Mouse (Mus musculus) gonadal fat pad, adult 2 months (tissue): Measurements from ENCODE around the gene Bsg. TPM values are rescaled to one million over a fixed set of nuclear protein-coding genes. Genes with fewer than 3 reads are reported as not detected.
"Not testable (repeated sequence)": the region's sequence is repeated elsewhere in the genome, so short reads cannot be mapped to it uniquely, and the experiment has no call there.

ENCODE experiments used
- DNase-seq: peaks from one replicate; pipeline ENCODE4 v3.0.0-alpha.2; 2012; ENCODE audit warnings: low read depth
- polyA plus RNA-seq: library from polyadenylated mRNA; depleted of rRNA; stranded (reverse); fragments of >200 nt; gene quantifications from 2 replicates; pipeline ENCODE4 v1.2.3, GENCODE M21; 2012

Bsg gene
- polyA plus RNA-seq, 1 experiment, result 595 TPM

DNA sequence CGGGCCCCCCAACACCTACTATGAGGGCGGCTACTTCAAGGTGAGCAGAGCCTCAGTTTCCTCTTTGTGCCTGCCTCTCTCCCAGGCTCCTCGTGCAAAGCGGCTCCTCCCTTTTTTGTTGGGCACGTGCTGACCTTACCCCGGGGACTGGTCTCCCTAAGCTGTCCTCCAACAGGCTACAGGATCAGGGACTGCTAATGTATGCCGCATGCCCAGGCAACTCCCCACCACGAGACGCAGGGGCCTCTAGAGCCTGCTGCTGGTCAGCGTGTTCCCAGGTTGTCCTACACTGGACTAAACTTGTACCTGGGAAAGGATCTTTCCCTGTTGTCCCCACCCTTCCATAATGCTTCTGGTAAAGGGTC, 21.8 kb upstream of the Bsg start:
- no peak for DNase-seq

DNA sequence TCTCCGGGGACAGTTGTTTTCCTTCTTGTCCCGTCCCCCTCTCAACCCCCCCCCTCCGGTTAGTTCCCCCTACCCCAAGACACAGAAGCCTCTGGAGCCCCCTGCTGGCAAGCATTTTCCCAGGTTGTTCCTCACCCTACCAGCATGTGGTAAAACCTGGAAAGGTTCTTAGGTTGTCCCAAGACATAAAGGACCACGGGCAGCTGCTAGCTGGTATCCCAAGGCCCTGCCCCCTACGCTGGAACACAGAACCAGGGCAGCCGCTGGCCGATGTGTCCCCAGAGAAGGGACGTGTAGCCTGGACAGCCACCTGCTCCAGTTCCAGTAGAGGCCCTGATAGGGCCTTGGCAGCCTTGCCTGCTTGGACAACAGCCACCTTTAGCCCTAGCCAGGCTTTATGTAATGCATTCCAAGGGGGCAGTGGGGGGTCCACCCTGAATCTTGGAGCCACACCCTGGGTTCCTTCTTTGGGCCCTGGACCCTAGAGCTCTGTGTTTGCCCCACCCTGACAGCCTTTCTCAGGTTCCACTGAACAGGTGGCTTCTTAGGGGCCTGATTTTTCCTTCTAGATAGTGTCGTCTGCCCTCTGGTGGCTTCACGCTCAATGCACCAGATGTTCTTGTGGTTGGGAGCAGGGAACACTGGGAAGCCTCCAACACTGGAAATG, 21.2 kb upstream of the Bsg start:
- no peak for DNase-seq

GRCm38 (mm10) chr10:79683726-79684640, 20.3 kb upstream of the Bsg start:
- DNase-seq, result no peak

- no peak for DNase-seq
Observed at GRCm38 (mm10) chr10:79684770-79685600, 19.3 kb upstream of the Bsg start.

DNA sequence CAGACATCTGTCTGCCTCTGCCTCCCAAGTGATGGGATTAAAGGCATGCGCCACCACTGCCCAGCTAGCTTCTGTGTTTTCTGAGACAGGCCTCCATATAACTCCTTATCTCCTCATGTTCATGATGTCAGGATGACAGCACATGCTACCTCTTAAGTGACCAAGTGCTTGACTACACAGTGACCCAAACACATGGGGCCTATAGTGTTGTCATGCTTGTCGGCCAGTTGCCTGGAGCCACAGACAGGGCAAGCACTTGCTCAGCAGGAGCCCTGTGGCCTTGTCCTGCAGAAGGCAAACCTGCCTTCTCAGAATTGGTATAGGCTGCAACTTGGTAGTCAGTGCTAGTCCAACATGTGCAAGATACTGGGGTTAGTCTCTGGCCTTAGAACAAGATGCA, 18.1 kb upstream of the Bsg start:
- no peak for DNase-seq

GRCm38 (mm10) chr10:79686691-79687090, 17.6 kb upstream of the Bsg start:
- DNase-seq, result no peak

GRCm38 (mm10) chr10:79687513-79687912, 16.8 kb upstream of the Bsg start:
- DNase-seq, result no peak

- DNase-seq, result no peak
Observed at GRCm38 (mm10) chr10:79688720-79689119, 15.6 kb upstream of the Bsg start, which contains the start of gene Gzmm. Gzmm (plus strand) TSS chr10:79689020.

GRCm38 (mm10) chr10:79689178-79689577, 15.1 kb upstream of the Bsg start:
- DNase-seq, result no peak

GRCm38 (mm10) chr10:79691986-79692548, 12.2 kb upstream of the Bsg start:
- no peak for DNase-seq

DNA sequence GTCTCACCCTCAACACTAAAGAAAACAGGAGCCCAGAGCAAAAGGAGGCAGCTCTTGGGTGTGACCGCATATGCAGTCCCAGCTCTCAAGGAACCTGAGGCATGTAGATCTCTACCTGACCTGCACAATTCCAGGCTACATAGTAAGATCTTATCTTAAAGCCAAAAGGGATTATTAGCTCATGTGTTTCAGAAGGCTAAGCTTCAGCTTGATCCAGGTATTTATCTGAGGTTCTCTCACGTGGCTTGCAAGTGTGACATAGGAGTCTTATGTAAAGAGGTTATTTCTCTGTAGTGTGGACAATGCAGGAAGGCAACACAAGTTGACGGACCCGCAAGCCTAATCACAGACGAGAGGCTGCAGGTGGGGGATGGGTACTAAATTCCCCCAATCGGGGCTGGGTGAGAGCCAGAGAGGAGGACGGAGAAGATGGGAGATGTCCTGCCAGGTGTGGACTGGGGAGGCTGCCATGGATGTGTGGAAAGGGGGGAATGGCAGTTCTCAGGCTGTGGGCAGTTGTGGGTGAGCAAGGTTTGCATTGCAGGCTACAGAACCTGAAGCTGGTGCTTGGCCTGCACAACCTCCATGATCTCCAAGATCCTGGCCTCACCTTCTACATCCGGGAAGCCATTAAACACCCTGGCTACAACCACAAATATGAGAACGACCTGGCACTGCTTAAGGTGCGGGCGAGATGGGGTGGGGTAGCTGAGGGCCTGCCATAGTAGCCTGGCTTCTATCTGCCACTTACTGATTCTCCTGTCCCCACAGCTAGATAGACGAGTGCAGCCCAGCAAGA, 10.5 kb upstream of the Bsg start:
- DNase-seq, result peak; percentile 82

- DNase-seq, result no peak
Observed at GRCm38 (mm10) chr10:79694379-79694655, 10.0 kb upstream of the Bsg start.

DNA sequence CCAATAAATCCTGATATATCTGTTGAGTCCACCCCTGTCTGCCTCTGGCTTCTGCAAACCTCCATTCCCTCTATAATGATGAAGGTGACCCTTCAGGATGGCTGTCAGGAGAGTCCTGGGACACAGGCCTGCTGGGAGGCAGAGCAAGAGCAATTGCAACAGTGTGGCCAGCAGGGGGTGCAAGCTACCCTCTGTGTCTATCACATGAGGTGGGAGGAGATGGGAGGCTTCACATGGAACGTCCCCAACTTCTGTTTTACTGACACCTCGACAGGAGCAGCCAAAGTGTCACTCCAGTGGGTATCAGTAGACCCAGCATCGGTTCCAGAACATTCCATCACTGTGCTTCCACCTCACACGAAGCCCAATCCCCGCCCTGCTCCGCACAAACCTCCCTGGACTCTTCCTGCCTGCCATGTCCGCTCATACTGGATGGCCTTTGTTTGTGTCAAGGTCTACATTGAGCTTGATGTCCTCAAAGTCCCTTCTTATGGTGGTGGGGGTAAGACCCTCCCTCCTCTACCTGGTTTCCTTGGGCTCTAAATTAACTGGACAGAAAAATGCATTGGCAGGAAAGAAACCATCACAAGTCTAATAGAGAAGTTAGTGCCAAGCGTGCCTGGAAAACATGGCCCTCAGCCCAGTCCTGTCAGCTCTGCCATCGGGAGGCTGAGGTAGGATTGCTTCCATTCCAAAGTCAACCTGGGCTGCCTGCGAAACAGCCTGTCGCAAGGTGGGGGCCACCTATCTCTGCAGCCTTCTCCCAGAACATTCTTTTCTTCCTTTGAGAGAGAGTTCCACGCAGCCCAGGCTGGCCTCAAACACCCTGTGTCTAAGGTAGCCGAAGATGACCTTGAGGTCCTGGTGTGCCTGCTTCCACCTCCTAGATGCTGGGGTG, 8.8 kb upstream of the Bsg start:
- no peak for DNase-seq

DNA sequence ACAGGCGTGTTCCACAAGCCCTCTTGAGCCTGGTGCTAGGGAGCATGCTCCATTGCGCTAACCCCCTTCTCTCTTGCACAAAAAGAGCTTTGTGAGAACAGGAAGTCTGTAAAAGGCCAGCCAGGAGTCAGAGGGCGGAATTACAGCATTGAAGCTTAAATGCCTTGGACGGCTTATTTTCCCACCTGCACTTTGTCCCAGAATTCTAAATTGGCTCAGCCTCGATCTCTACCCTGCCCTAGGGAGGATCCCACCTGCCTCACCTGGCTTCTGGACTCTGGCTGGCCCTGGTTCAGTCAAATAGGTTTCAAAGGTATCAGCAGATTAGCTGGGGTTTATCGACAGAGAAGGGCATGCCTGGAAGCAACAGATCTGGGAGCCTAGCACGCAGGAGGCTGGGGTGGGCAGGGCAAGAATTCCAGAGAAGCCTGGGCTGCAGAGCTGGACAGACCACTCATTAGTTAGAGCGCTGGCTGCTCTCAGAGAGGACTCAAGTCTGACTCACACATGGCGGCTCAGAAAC, 8.1 kb upstream of the Bsg start:
- no peak for DNase-seq

- DNase-seq, result no peak
Observed at GRCm38 (mm10) chr10:79697916-79698315, 6.4 kb upstream of the Bsg start.

- no peak for DNase-seq
Observed at GRCm38 (mm10) chr10:79698459-79698858, 5.8 kb upstream of the Bsg start.

DNA sequence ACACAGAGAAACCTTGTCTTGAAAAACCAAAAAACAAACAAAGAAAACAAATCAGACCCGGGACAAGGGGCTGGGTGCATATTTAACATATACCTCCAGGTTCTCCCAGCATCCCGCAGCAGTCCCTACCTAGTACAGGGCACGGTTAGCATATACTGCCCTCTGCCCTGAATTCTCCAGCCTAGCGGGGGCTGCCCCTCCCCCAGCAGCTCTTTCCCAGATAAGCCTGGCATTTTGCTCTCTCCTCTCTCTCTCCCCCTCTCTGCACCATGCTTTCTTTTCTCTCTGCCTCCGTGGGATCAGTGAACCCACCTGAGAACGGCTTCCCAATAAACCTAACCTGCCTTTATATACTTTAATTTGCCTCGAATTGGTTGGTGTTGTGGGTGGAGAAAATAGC, 3.6 kb upstream of the Bsg start:
- DNase-seq, result no peak

DNA sequence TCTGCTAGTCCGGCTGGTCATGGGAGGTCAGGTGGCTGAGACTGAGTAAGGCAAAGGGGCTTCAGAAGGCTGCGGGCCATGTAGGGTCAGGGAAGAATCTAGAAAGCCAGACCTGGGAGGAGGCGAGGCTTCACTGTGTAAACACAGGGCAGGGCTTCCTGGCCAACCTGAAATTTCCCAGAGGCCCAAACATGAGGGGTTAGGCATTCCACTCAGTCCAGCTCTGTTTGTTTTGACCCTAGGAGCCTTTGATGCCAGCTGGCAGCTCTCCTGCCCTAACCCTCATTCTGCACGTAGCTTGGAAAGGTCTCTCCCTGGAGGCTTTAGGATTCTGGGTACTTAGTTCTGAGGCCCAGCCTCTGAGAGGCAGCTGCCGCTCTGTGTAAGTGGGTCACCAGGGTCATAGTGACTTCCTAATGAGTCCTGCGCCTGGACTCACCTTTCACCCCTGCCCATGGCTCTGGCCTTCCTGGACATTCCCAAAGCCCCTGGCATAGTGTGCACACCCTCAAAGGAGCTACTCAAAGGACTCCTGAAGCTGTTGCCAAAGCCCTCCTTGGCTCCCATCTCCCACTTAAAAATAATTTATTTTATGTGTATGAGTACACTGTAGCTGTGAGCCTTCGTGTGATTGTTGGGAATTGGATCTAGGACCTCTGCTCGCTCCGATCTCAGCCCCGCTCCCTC, 2.7 kb upstream of the Bsg start:
- DNase-seq, result no peak

DNA sequence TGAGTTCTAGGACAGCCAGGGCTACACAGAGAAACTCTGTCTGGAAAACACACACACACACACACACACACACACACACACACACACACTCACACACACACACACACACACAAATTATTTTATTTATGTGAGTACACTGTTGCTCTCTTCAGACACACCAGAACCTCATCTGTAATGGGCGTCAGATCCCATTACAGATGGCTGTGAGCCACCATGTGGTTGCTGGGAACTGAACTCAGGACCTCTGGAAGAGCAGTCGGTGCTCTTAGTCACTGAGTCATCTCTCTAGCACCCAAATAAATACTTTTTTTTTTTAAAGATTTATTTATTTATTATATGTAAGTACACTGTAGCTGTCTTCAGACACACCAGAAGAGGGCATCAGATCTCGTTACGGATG, 1.3 kb upstream of the Bsg start:
- not testable (repeated sequence) for DNase-seq
